Mouse (Mus musculus) stomach, postnatal 0 days (tissue): ENCODE results near the gene Erg.

Experiments
- CTCF ChIP-seq: IDR thresholded peaks from 2 replicates; pipeline ENCODE4 v1.5.1; 2016; ENCODE audit warnings: antibody characterized with exemption, low read depth, mild to moderate bottlenecking, moderate library complexity
- EP300 ChIP-seq: optimal IDR thresholded peaks from 2 replicates; pipeline ENCODE3; 2016; ENCODE audit warnings: antibody characterized with exemption

DNA sequence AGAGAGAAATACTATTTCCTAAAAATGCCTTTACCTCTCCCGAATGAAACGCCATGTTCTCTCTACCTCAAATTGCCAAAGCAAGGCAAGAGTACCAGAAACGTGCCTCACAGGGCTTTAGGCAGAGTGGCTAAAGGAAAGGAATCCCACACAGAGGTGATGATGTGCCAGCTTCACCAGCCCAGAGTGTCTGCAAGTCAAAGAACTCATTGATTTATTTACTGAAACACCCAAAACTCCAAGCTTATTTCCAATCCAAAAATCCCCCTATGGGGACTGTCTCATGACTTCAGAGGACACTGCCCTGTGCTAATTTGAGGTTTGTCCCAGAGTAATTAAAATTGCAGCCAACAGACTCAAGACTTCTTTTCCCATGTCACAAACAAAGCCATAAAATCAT lies 129.4 kb downstream of the Erg start:
- TF ChIP-seq EP300 (no peak), CTCF (no peak)
